Mouse (Mus musculus) limb, embryonic 15.5 days (tissue): Measurements from ENCODE around the gene Eno1. TPM values are rescaled to one million over a fixed set of nuclear protein-coding genes. Genes with fewer than 3 reads are reported as not detected.

Experiments used
- ATAC-seq: fragments of 200-750 bp; cut with Nextera tagmentation; 2 replicates; pipeline ENCODE4 v1.8.0; 2017; ENCODE audit warnings: low read depth, moderate TSS enrichment; ENCODE audit not compliant: insufficient number of reproducible peaks, low FRiP score, low TSS enrichment
- H3K27ac ChIP-seq: fragments of 300-500 bp; sonication (generic); 2 replicates; pipeline ENCODE4 v1.5.1; 2015; ENCODE audit warnings: moderate library complexity, mild to moderate bottlenecking, inconsistent platforms
- H3K27me3 ChIP-seq: fragments of 300-500 bp; sonication (generic); 2 replicates; pipeline ENCODE4 v1.6.1; 2015; ENCODE audit warnings: inconsistent platforms
- H3K36me3 ChIP-seq: fragments of 300-500 bp; sonication (generic); 2 replicates; pipeline ENCODE4 v1.6.1; 2015; ENCODE audit warnings: inconsistent platforms
- H3K4me1 ChIP-seq: fragments of 300-500 bp; sonication (generic); 2 replicates; pipeline ENCODE4 v1.6.1; 2015; ENCODE audit warnings: inconsistent platforms
- H3K4me2 ChIP-seq: fragments of 300-500 bp; sonication (generic); 2 replicates; pipeline ENCODE4 v1.6.1; 2015; ENCODE audit warnings: mild to moderate bottlenecking, inconsistent platforms
- H3K4me3 ChIP-seq: fragments of 300-500 bp; sonication (generic); 2 replicates; pipeline ENCODE4 v1.5.1; 2015; ENCODE audit warnings: mild to moderate bottlenecking, inconsistent platforms
- H3K9ac ChIP-seq: fragments of 300-500 bp; sonication (generic); 2 replicates; pipeline ENCODE4 v1.6.1; 2015; ENCODE audit warnings: inconsistent platforms
- H3K9me3 ChIP-seq: fragments of 300-500 bp; sonication (generic); 2 replicates; pipeline ENCODE4 v1.6.1; 2016; ENCODE audit warnings: inconsistent platforms
- WGBS: fragments of 180-500 bp; shearing (Covaris S2); methylation state at CpG from one replicate; pipeline ENCODE4 v1.1.7; 2015; 5-methylcytosine and 5-hydroxymethylcytosine counted together
- polyA plus RNA-seq: library from polyadenylated mRNA; unstranded; fragments of >200 nt; fragmentation: Nextera tagmentation; extraction: Ambion mirVana; gene quantifications from 2 replicates; pipeline ENCODE4 v1.2.1, GENCODE M21; 2015

Gene Eno1
- polyA plus RNA-seq, 1 experiment from 2014 or later: 1,599 TPM

- H3K4me1 ChIP-seq: peaks cover 5% of the 10 kb centered on the region; the same call in 1 of the 2 replicates
- peak; percentile 76; the same call in 1 of the 2 replicates for ATAC-seq
- H3K9ac ChIP-seq: peak overlapping the region; percentile 39; the same call in 1 of the 2 replicates
- H3K4me3 ChIP-seq: peak overlapping the region; percentile 33
- no peaks in the 10 kb centered on the region for H3K9me3 ChIP-seq
- WGBS: 0% methylated on average over 15 of the region's 15 CpGs
- peak overlapping the region; percentile 33; the same call in 1 of the 2 replicates for H3K27ac ChIP-seq
- H3K27me3 ChIP-seq: no peaks in the 10 kb centered on the region
- H3K4me2 ChIP-seq: peak overlapping the region; percentile 49
- H3K36me3 ChIP-seq: no peaks in the 10 kb centered on the region
These were observed 24.0 kb upstream of the Eno1 start for GRCm38 (mm10) chr4:150212553-150212971.

DNA sequence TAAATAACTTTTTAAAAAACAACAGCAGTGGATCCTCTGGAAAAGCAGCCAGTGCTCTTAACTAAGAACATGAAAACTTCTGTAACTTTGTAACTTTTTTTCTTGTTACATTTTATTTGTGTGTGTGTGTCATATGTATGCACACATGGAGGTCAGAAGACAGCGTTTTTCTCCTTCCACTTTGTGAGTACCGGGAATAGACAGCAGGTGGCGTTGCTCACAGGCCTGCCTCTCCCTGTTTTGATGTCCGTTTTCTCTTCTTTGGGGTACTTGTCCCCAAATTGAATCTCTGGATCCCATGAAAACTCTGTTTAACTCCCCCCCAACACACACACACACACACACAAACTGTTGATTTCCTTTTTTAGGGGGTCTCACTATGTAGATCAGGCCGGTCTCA lies 22.6 kb upstream of the Eno1 start:
- ATAC-seq: no peak
- 33% methylated on average over 5 of the region's 5 CpGs for WGBS

GRCm38 (mm10) chr4:150216423-150216822 lies 20.1 kb upstream of the Eno1 start:
- Histone ChIP-seq H3K9ac (no peak overlapping the region), H3K27ac (no peak overlapping the region), H3K4me2 (no peak overlapping the region), H3K4me1 (peaks cover 11% of the 10 kb centered on the region; the same call in 1 of the 2 replicates), H3K36me3 (no peaks in the 10 kb centered on the region), H3K4me3 (no peak overlapping the region), H3K27me3 (no peaks in the 10 kb centered on the region), H3K9me3 (no peaks in the 10 kb centered on the region)
- WGBS: 78% methylated on average over 6 of the region's 6 CpGs
- no peak for ATAC-seq

More for the DNA sequence above, 22.6 kb upstream of the Eno1 start:
- no peak overlapping the region for H3K27ac ChIP-seq
- H3K36me3 ChIP-seq: no peaks in the 10 kb centered on the region
- peaks cover 5% of the 10 kb centered on the region; the same call in 1 of the 2 replicates for H3K4me1 ChIP-seq
- H3K9ac ChIP-seq: no peak overlapping the region
- H3K9me3 ChIP-seq: no peaks in the 10 kb centered on the region
- H3K4me3 ChIP-seq: no peak overlapping the region
- H3K27me3 ChIP-seq: no peaks in the 10 kb centered on the region
- no peak overlapping the region for H3K4me2 ChIP-seq

DNA sequence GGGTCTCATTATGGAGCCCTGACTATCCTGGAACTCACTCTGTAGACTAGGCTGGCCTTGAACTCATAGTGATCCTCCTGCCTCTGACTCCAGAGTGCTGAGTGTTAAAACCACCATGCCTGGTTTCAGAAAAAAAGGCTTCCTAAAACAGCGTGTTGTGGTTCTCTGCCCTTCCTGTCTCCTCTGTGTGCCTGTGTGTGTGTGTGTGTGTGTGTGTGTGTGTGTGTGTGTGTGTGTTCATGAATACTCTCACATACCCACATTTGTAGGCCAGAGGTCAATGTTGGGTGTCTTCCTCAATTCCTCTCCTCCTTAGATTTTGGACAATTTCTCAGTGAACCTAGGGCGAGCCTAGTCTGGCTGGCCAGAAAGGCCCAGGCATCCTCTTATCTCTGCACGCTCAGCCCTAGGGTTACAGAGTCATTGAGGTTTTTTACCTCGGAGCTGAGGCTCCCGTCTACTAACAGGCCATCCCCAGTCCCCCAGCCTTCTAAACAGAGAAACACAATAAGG lies 19.4 kb upstream of the Eno1 start:
- Histone ChIP-seq H3K36me3 (no peaks in the 10 kb centered on the region), H3K4me3 (no peak overlapping the region), H3K9ac (no peak overlapping the region), H3K4me1 (peaks cover 11% of the 10 kb centered on the region; the same call in 1 of the 2 replicates), H3K4me2 (no peak overlapping the region), H3K27ac (no peak overlapping the region), H3K9me3 (no peaks in the 10 kb centered on the region), H3K27me3 (no peaks in the 10 kb centered on the region)
- ATAC-seq: no peak
- 62% methylated on average over 5 of the region's 5 CpGs for WGBS

DNA sequence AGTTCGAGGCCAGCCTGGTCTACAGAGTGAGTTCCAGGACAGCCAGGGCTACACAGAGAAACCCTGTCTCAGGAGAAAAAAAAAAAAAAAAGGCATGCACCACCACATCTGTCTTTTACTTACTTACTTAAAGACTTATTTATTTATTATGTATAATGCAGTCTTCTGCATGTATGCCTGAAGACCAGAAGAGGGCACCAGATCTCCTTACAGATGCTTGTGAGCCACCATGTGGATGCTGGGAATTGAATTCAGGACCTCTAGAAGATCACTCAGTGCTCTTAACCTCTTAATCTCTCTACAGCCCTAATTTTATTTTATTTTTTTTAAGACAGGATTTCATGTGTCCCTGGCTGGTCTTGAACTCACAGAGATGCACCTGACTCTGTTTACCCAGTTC lies 18.6 kb upstream of the Eno1 start:
- no peak overlapping the region for H3K27ac ChIP-seq
- H3K9ac ChIP-seq: no peak overlapping the region
- 94% methylated on average over 1 of the region's 1 CpGs for WGBS
- ATAC-seq: no peak
- no peak overlapping the region for H3K4me3 ChIP-seq
- H3K4me2 ChIP-seq: no peak overlapping the region
- no peaks in the 10 kb centered on the region for H3K9me3 ChIP-seq
- peaks cover 7% of the 10 kb centered on the region; the same call in 1 of the 2 replicates for H3K4me1 ChIP-seq
- H3K36me3 ChIP-seq: no peaks in the 10 kb centered on the region
- H3K27me3 ChIP-seq: no peaks in the 10 kb centered on the region

DNA sequence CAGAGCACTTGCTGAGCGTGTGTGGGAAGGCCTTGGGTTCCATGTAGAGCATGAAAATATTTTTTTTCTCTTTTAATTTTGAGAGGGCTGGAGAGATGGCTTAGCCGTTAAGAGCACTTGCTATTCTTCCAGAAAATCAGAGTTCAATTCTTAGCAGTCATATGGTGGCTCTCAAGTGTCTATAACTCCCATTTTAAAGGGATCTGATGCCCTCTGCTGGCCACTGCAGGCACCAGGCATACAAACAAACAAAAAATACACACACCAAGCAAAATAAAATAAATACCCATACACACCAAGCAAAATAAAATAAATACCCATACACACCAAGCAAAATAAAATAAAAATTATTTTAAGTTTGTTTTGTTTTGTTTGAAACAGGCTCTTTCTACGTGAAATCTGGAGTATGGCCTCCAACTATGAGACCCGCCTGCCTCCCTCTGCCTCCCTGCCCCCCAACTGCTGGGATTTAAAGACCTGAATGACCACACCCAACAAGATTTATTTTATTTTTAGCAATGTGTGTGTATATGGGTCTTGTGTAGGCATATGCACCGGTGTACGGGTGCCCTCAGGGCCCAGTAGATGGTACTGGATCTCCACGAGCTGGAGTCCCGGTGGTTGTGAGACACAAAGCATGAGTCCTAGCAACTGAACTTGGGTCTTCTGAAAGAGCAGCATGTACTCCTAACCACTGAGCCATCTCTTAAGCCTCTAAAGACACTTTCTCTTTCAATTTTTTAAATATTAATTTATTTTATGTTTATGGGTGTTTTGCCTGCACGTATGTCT lies 16.8 kb upstream of the Eno1 start:
- H3K27ac ChIP-seq: no peak overlapping the region
- H3K36me3 ChIP-seq: no peaks in the 10 kb centered on the region
- no peak overlapping the region for H3K9ac ChIP-seq
- no peak overlapping the region for H3K4me2 ChIP-seq
- ATAC-seq: no peak
- H3K9me3 ChIP-seq: no peaks in the 10 kb centered on the region
- no peaks in the 10 kb centered on the region for H3K27me3 ChIP-seq
- 69% methylated on average over 9 of the region's 9 CpGs for WGBS
- H3K4me3 ChIP-seq: no peak overlapping the region
- H3K4me1 ChIP-seq: peaks cover 6% of the 10 kb centered on the region; the same call in 1 of the 2 replicates

- no peaks in the 10 kb centered on the region for H3K9me3 ChIP-seq
- no peaks in the 10 kb centered on the region for H3K36me3 ChIP-seq
- peaks cover 6% of the 10 kb centered on the region; the same call in 1 of the 2 replicates for H3K4me1 ChIP-seq
- no peak for ATAC-seq
- peak overlapping the region; percentile 34 for H3K4me2 ChIP-seq
- H3K27me3 ChIP-seq: no peaks in the 10 kb centered on the region
- H3K9ac ChIP-seq: no peak overlapping the region
- WGBS: 15% methylated on average over 11 of the region's 11 CpGs
- H3K4me3 ChIP-seq: peak overlapping the region; percentile 20
- H3K27ac ChIP-seq: no peak overlapping the region
These were observed 15.9 kb upstream of the Eno1 start for GRCm38 (mm10) chr4:150220584-150220983.

- Histone ChIP-seq H3K4me3 (peak overlapping the region; percentile 20; the same call in 1 of the 2 replicates), H3K9ac (no peak overlapping the region), H3K27ac (no peak overlapping the region), H3K9me3 (no peaks in the 10 kb centered on the region), H3K27me3 (no peaks in the 10 kb centered on the region), H3K36me3 (no peaks in the 10 kb centered on the region), H3K4me1 (peaks cover 6% of the 10 kb centered on the region; the same call in 1 of the 2 replicates), H3K4me2 (peak overlapping the region; percentile 34)
- ATAC-seq: no peak
- WGBS: 48% methylated on average over 10 of the region's 10 CpGs
These were observed 15.4 kb upstream of the Eno1 start for GRCm38 (mm10) chr4:150221017-150221640.

DNA sequence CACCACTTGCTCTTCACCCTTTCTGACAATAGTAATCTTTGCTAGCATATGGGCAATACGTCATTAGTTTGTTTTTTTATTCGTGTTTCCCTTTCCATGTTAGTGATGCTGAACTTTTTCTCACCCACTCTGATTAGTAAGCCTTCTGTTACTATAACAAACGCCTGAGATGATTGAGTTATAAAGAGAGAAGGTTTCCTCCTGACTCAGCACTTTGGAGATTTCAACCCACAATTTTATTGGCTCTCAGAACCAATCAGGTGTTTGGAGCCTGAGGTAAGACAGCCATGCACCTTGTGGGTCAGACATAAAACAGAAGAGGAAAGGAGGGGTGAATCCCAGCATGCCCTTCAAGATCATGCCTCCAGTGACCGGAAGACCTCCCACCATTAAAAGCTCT lies 12.7 kb upstream of the Eno1 start:
- H3K9ac ChIP-seq: no peak overlapping the region
- H3K27ac ChIP-seq: no peak overlapping the region
- H3K4me2 ChIP-seq: no peak overlapping the region
- H3K27me3 ChIP-seq: no peaks in the 10 kb centered on the region
- peaks cover 23% of the 10 kb centered on the region for H3K4me1 ChIP-seq
- no peaks in the 10 kb centered on the region for H3K36me3 ChIP-seq
- ATAC-seq: no peak
- WGBS: 80% methylated on average over 4 of the region's 4 CpGs
- no peak overlapping the region for H3K4me3 ChIP-seq
- no peaks in the 10 kb centered on the region for H3K9me3 ChIP-seq

- Histone ChIP-seq H3K9me3 (no peaks in the 10 kb centered on the region), H3K4me2 (no peak overlapping the region), H3K4me1 (peaks cover 28% of the 10 kb centered on the region), H3K27ac (no peak overlapping the region), H3K27me3 (no peaks in the 10 kb centered on the region), H3K4me3 (no peak overlapping the region), H3K36me3 (no peaks in the 10 kb centered on the region), H3K9ac (no peak overlapping the region)
- WGBS: 67% methylated on average over 1 of the region's 1 CpGs
- no peak for ATAC-seq
These were observed 10.8 kb upstream of the Eno1 start for GRCm38 (mm10) chr4:150225700-150226099.

DNA sequence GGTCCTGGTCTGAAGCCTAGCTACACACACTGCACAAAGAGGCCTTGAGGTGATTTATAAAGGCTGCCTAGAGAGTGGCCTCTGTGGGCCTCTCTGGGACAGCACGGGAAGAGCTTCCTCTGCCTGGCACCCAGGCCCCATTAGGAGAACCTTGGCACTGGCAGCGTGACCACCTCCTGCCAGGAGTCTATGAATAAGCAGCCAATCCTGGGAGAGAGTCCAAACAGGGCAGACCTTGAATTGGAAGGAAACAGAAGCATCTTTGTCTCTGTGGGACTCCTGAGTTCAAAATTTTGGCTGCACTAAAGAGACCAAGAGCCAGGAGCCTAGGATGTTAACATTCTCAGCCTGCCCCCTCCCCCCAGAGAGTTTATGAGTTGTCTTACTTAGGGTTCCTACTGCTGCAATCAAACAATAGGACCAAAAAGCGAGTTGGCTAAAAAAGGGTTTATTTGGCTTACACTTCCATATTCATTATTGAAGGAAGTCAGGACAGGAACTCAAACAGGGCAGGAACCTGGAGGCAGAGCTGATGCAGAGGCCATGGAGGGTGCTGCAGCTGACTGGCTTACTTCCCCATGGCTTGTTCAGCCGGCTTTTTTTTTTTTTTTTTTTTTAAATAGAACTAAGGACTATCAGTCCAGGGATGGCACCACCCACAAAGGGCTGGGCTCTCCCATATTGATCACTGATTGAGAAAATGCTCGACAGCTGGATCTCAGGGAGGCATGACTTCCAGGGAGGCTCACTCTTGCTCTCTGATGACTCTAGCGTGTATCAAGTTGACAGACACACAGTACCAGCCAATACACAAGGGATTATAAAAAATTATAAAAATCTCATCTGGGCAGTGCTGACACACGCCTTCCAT lies 9.5 kb upstream of the Eno1 start:
- H3K4me1 ChIP-seq: peaks cover 41% of the 10 kb centered on the region
- no peaks in the 10 kb centered on the region for H3K9me3 ChIP-seq
- no peaks in the 10 kb centered on the region for H3K36me3 ChIP-seq
- no peaks in the 10 kb centered on the region for H3K27me3 ChIP-seq
- H3K9ac ChIP-seq: no peak overlapping the region
- WGBS: 58% methylated on average over 7 of the region's 7 CpGs
- no peak overlapping the region for H3K4me2 ChIP-seq
- ATAC-seq: peak; percentile 85
- peak overlapping the region; percentile 78 for H3K27ac ChIP-seq
- no peak overlapping the region for H3K4me3 ChIP-seq
